Mouse (Mus musculus): ENCODE measurements around the gene Oard1. TPM values are rescaled to one million over a fixed set of nuclear protein-coding genes. Genes with fewer than 3 reads are reported as not detected.

Oard1 gene
- polyA plus RNA-seq, 2 experiments, result 28.5 to 46.8 TPM

- WGBS, result 78% methylated on average over 9 of the region's 9 CpGs
- H3K27ac ChIP-seq (replicated peaks; ENCODE audit: low read depth, low read length), result no peak overlapping the region
Observed at GRCm38 (mm10) chr17:48365511-48366155, 44.2 kb upstream of the Oard1 start.

DNA sequence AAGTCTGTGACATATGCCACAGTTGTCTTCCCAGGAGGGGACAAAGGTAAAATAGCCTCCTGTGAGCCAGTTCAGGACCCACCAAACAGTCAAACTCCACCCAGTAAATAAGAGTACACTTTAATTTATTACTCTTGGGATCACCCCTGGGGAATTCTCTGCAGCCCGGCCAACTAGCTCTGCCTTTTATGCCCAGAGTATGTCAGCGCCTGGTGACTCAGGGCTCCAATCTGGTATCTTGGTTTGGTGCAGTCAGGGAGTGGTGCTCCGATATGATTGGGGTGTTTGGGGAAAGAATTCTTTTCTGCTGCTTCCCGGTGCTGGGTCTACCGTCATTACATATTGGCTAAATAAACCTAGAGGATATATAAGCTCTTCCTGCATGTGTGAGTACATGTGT is 43.0 kb upstream of the Oard1 start:
- H3K9me3 ChIP-seq (ENCODE audit: control insufficient read depth, low read length), result no peaks in the 10 kb centered on the region
- no peak overlapping the region for H3K27ac ChIP-seq (replicated peaks; ENCODE audit: low read depth, low read length)
- H3K4me3 ChIP-seq (replicated peaks; ENCODE audit: low read length), result no peak overlapping the region
- H3K27me3 ChIP-seq (ENCODE audit: control insufficient read depth, insufficient read depth, low read length), result no peaks in the 10 kb centered on the region
- no peak overlapping the region for H3K9ac ChIP-seq (ENCODE audit: low read depth, low read length, severe bottlenecking)
- no peaks in the 10 kb centered on the region for H3K4me1 ChIP-seq (ENCODE audit: control insufficient read depth, insufficient read depth, low read length)
- H3K4me2 ChIP-seq (replicated peaks; ENCODE audit: low read depth, low read length, severe bottlenecking), result no peak overlapping the region
- no peaks in the 10 kb centered on the region for H3K36me3 ChIP-seq (ENCODE audit: control insufficient read depth, insufficient read depth, low read length)
- ATAC-seq (ENCODE audit: low FRiP score, low read depth) (no peak), DNase-seq (ENCODE audit: low spot score) (no peak)
- TF ChIP-seq POLR2A (IDR thresholded peaks at IDR 0.05; ENCODE audit: borderline replicate concordance, extremely low read depth, insufficient read depth, insufficient read length), result no peak
- WGBS, result 78% methylated on average over 5 of the region's 5 CpGs

More at GRCm38 (mm10) chr17:48365511-48366155, 44.2 kb upstream of the Oard1 start:
- H3K9ac ChIP-seq (ENCODE audit: low read depth, low read length, severe bottlenecking), result no peak overlapping the region
- no peaks in the 10 kb centered on the region for H3K4me1 ChIP-seq (ENCODE audit: control insufficient read depth, insufficient read depth, low read length)
- TF ChIP-seq POLR2A (IDR thresholded peaks at IDR 0.05; ENCODE audit: borderline replicate concordance, extremely low read depth, insufficient read depth, insufficient read length), result no peak
- no peak overlapping the region for H3K4me3 ChIP-seq (replicated peaks; ENCODE audit: low read length)
- H3K36me3 ChIP-seq (ENCODE audit: control insufficient read depth, insufficient read depth, low read length), result no peaks in the 10 kb centered on the region
- no peaks in the 10 kb centered on the region for H3K9me3 ChIP-seq (ENCODE audit: control insufficient read depth, low read length)
- no peak for DNase-seq (ENCODE audit: low spot score)
- no peak for ATAC-seq (ENCODE audit: low FRiP score, low read depth)
- H3K27me3 ChIP-seq (ENCODE audit: control insufficient read depth, insufficient read depth, low read length), result no peaks in the 10 kb centered on the region
- H3K4me2 ChIP-seq (replicated peaks; ENCODE audit: low read depth, low read length, severe bottlenecking), result no peak overlapping the region

DNA sequence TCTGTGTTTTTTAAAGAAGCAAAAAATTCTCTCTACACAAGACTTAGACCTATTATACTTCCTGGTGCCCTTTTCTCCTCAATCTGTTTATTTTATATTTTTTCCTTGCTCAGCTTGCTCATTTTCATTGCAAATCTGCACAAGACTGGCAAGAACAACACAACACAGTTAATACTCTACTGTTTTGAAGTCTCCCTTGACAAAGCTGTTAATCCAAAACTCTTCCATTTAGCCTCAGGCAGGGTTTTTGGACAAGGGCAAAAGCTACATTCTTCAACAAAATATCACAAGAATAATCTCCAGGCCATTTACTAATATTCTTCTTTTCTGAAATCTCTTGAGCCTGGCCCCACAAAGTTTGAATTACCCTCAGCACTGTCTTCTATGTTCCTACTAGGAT is 38.2 kb upstream of the Oard1 start:
- no peak overlapping the region for H3K4me3 ChIP-seq (replicated peaks; ENCODE audit: low read length)
- DNase-seq (ENCODE audit: low spot score), result no peak
- no peak overlapping the region for H3K27ac ChIP-seq (replicated peaks; ENCODE audit: low read depth, low read length)
- no peaks in the 10 kb centered on the region for H3K9me3 ChIP-seq (ENCODE audit: control insufficient read depth, low read length)
- H3K9ac ChIP-seq (ENCODE audit: low read depth, low read length, severe bottlenecking), result no peak overlapping the region
- no peaks in the 10 kb centered on the region for H3K27me3 ChIP-seq (ENCODE audit: control insufficient read depth, insufficient read depth, low read length)
- H3K4me2 ChIP-seq (replicated peaks; ENCODE audit: low read depth, low read length, severe bottlenecking), result no peak overlapping the region
- no peaks in the 10 kb centered on the region for H3K4me1 ChIP-seq (ENCODE audit: control insufficient read depth, insufficient read depth, low read length)
- H3K36me3 ChIP-seq (ENCODE audit: control insufficient read depth, insufficient read depth, low read length), result no peaks in the 10 kb centered on the region
- ATAC-seq (ENCODE audit: low FRiP score, low read depth), result no peak
- no peak for TF ChIP-seq POLR2A (IDR thresholded peaks at IDR 0.05; ENCODE audit: borderline replicate concordance, extremely low read depth, insufficient read depth, insufficient read length)

DNA sequence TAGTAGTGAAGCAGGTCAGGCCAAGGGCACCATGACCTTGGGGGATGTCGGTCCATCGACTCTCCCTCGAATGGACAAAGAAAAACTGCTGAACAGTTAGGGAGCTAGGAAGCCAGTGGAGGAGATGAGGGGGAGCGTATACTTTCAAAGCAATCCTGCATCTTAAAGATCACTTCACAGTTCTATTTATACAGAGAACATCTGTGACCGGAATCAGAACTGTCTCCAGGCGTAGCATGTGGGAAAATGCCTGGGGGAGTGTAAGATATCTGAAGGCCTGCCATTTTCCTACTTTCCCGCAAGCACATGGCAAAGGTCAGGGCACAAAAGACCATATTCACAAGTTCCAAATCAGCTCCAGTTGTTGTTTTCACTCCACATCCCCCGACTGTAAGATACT is 36.8 kb upstream of the Oard1 start:
- no peak for DNase-seq (ENCODE audit: low spot score)
- WGBS, result 74% methylated on average over 8 of the region's 8 CpGs

DNA sequence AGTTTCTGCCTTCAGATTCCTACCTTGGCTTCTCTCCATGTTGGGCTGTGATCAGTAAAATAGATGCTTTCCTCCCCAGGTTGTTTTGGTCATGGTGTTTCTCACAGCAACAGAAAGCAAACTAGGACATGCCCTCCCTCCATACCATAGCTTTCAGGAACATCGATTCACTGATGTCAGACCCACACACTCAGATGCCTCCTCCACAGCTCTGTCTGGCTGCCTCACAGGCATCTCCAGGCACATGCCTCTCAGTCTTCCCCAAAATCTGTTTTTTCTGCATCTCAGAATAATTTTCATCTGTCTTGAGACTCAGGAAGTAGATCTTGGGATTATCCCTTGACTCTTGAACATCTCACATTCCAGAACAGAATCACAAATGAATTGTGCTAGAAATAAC is 33.7 kb upstream of the Oard1 start:
- no peak overlapping the region for H3K27ac ChIP-seq (replicated peaks; ENCODE audit: low read depth, low read length)
- H3K9ac ChIP-seq (ENCODE audit: low read depth, low read length, severe bottlenecking), result no peak overlapping the region
- no peaks in the 10 kb centered on the region for H3K4me1 ChIP-seq (ENCODE audit: control insufficient read depth, insufficient read depth, low read length)
- ATAC-seq (ENCODE audit: low FRiP score, low read depth) (no peak), DNase-seq (ENCODE audit: low spot score) (no peak)
- no peak overlapping the region for H3K4me3 ChIP-seq (replicated peaks; ENCODE audit: low read length)
- H3K9me3 ChIP-seq (ENCODE audit: control insufficient read depth, low read length), result no peaks in the 10 kb centered on the region
- H3K36me3 ChIP-seq (ENCODE audit: control insufficient read depth, insufficient read depth, low read length), result no peaks in the 10 kb centered on the region
- H3K27me3 ChIP-seq (ENCODE audit: control insufficient read depth, insufficient read depth, low read length), result no peaks in the 10 kb centered on the region
- 90% methylated on average over 1 of the region's 1 CpGs for WGBS
- no peak overlapping the region for H3K4me2 ChIP-seq (replicated peaks; ENCODE audit: low read depth, low read length, severe bottlenecking)
- TF ChIP-seq POLR2A (IDR thresholded peaks at IDR 0.05; ENCODE audit: borderline replicate concordance, extremely low read depth, insufficient read depth, insufficient read length), result no peak

More for the DNA sequence above, 36.8 kb upstream of the Oard1 start:
- no peak for ATAC-seq (ENCODE audit: low FRiP score, low read depth)
- Histone ChIP-seq H3K4me3 (replicated peaks; ENCODE audit: low read length) (no peak overlapping the region), H3K4me1 (ENCODE audit: control insufficient read depth, insufficient read depth, low read length) (no peaks in the 10 kb centered on the region), H3K27me3 (ENCODE audit: control insufficient read depth, insufficient read depth, low read length) (no peaks in the 10 kb centered on the region), H3K27ac (replicated peaks; ENCODE audit: low read depth, low read length) (no peak overlapping the region), H3K36me3 (ENCODE audit: control insufficient read depth, insufficient read depth, low read length) (no peaks in the 10 kb centered on the region), H3K9me3 (ENCODE audit: control insufficient read depth, low read length) (no peaks in the 10 kb centered on the region), H3K9ac (ENCODE audit: low read depth, low read length, severe bottlenecking) (no peak overlapping the region), H3K4me2 (replicated peaks; ENCODE audit: low read depth, low read length, severe bottlenecking) (no peak overlapping the region)
- TF ChIP-seq POLR2A (IDR thresholded peaks at IDR 0.05; ENCODE audit: borderline replicate concordance, extremely low read depth, insufficient read depth, insufficient read length), result no peak

DNA sequence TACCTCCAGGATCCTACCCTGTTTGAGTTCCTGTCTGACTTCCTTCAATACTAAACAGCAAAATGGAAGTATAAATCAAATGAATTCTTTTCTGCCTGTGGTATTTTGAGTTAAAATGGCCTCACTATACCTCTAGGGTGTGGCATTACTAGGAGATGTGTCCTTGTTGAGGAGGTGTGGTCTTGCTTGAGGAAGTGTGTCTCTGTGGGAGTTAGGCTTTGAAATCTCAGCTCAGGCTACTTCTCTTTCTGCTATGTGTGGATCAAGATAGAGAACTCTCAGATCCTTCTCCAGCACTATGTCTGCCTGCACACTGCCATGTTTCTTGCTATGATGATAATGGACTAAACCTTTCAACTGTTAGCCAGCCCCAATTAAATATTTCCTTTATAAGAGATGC is 30.8 kb upstream of the Oard1 start:
- Histone ChIP-seq H3K4me2 (replicated peaks; ENCODE audit: low read depth, low read length, severe bottlenecking) (no peak overlapping the region), H3K4me3 (replicated peaks; ENCODE audit: low read length) (no peak overlapping the region), H3K36me3 (ENCODE audit: control insufficient read depth, insufficient read depth, low read length) (no peaks in the 10 kb centered on the region), H3K27ac (replicated peaks; ENCODE audit: low read depth, low read length) (no peak overlapping the region), H3K9me3 (ENCODE audit: control insufficient read depth, low read length) (no peaks in the 10 kb centered on the region), H3K27me3 (ENCODE audit: control insufficient read depth, insufficient read depth, low read length) (no peaks in the 10 kb centered on the region), H3K4me1 (ENCODE audit: control insufficient read depth, insufficient read depth, low read length) (no peaks in the 10 kb centered on the region), H3K9ac (ENCODE audit: low read depth, low read length, severe bottlenecking) (no peak overlapping the region)
- TF ChIP-seq POLR2A (IDR thresholded peaks at IDR 0.05; ENCODE audit: borderline replicate concordance, extremely low read depth, insufficient read depth, insufficient read length), result no peak
- no peak for ATAC-seq (ENCODE audit: low FRiP score, low read depth)
- no peak for DNase-seq (ENCODE audit: low spot score)
